Mouse (Mus musculus) neural tube, embryonic 11.5 days (tissue): Measurements from ENCODE around the gene Akr1e1. TPM values are rescaled to one million over a fixed set of nuclear protein-coding genes. Genes with fewer than 3 reads are reported as not detected.
"Not testable (repeated sequence)": the region's sequence is repeated elsewhere in the genome, so short reads cannot be mapped to it uniquely, and the experiment has no call there.

ENCODE experiments used
- ATAC-seq: fragments of 200-750 bp; cut with Nextera tagmentation; 2 replicates; pipeline ENCODE4 v1.8.0; 2017; ENCODE audit warnings: moderate number of reproducible peaks, mild to moderate bottlenecking, moderate TSS enrichment, moderate library complexity; ENCODE audit not compliant: insufficient read depth, low FRiP score, low TSS enrichment
- DNase-seq: peaks from one replicate; pipeline ENCODE4 v3.0.0-alpha.2; 2015; ENCODE audit warnings: low spot score
- H3K27ac ChIP-seq: fragments of 300-500 bp; sonication (generic); 2 replicates; pipeline ENCODE4 v1.5.1; 2014; ENCODE audit warnings: low read depth, mild to moderate bottlenecking, low read length
- H3K27me3 ChIP-seq: fragments of 300-500 bp; sonication (generic); 2 replicates; pipeline ENCODE4 v1.6.1; 2014; ENCODE audit warnings: mild to moderate bottlenecking, low read length, mixed read lengths; ENCODE audit not compliant: control insufficient read depth, insufficient read depth
- H3K36me3 ChIP-seq: fragments of 300-500 bp; sonication (generic); 2 replicates; pipeline ENCODE4 v1.6.1; 2014; ENCODE audit warnings: mild to moderate bottlenecking, low read length, moderate library complexity, mixed read lengths; ENCODE audit not compliant: control insufficient read depth, insufficient read depth
- H3K4me1 ChIP-seq: fragments of 300-500 bp; sonication (generic); 2 replicates; pipeline ENCODE4 v1.6.1; 2014; ENCODE audit warnings: low read length, mixed read lengths; ENCODE audit not compliant: control insufficient read depth, insufficient read depth
- H3K4me2 ChIP-seq: fragments of 300-500 bp; sonication (generic); 2 replicates; pipeline ENCODE4 v1.6.1; 2014; ENCODE audit warnings: low read depth, mild to moderate bottlenecking, moderate library complexity
- H3K4me3 ChIP-seq: fragments of 300-500 bp; sonication (generic); 2 replicates; pipeline ENCODE4 v1.5.1; 2014; ENCODE audit warnings: low read depth, low read length
- H3K9ac ChIP-seq: fragments of 300-500 bp; sonication (generic); 2 replicates; pipeline ENCODE4 v1.6.1; 2014; ENCODE audit warnings: mild to moderate bottlenecking, low read length
- H3K9me3 ChIP-seq: fragments of 300-500 bp; sonication (generic); 2 replicates; pipeline ENCODE4 v1.6.1; 2016; ENCODE audit warnings: low read length; ENCODE audit not compliant: control insufficient read depth
- WGBS: fragments of 180-500 bp; shearing (Covaris S2); extraction: QIAGEN DNeasy Blood & Tissue Kit; methylation state at CpG from one replicate; pipeline ENCODE4 v1.1.7; 2014; 5-methylcytosine and 5-hydroxymethylcytosine counted together
- polyA plus RNA-seq: library from polyadenylated mRNA; unstranded; fragments of >200 nt; fragmentation: Nextera tagmentation; extraction: Ambion mirVana; gene quantifications from 2 replicates; pipeline ENCODE4 v1.2.1, GENCODE M21; 2014

Gene Akr1e1
- polyA plus RNA-seq = 49.9 and 51.1 TPM in 2 replicates

DNA sequence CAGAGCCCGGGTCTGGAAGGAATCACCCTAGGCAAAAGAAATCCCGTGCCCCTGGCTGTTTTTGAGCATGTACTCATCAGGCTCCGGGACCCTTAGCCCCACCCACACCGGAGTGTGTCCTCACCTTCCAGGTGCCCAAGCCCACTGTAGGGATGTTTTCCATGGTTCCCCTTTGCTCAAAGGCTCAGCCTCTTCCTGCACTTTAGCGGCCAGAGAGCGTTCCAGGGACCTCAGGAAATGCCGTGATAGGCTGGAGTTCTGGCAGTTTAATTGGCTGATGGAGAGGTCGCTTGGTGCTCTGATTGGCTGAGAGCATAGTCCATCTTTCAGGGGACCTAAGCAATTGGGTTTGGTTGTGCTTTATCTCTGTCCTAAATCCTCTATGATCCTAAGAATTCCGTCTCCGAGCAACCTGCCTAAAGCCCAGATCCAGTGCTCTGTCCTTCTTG is at the start of gene Akr1e1:
TSS of gene Akr1e1 (minus strand) at position 214 of the 449 bp plus-strand sequence.
- Histone ChIP-seq H3K27me3 (no peaks in the 10 kb centered on the region), H3K9ac (peak within 1 kb of the TSS; percentile 73), H3K4me3 (peak within 1 kb of the TSS; percentile 53), H3K4me2 (peak within 1 kb of the TSS; percentile 58), H3K36me3 (no peaks in the 10 kb centered on the region), H3K9me3 (no peaks in the 10 kb centered on the region), H3K27ac (no peak within 1 kb of the TSS), H3K4me1 (no peaks in the 10 kb centered on the region)
- ATAC-seq (peak; percentile 100), DNase-seq (peak; percentile 87)
- 4% methylated on average over 10 of the region's 10 CpGs for WGBS

DNA sequence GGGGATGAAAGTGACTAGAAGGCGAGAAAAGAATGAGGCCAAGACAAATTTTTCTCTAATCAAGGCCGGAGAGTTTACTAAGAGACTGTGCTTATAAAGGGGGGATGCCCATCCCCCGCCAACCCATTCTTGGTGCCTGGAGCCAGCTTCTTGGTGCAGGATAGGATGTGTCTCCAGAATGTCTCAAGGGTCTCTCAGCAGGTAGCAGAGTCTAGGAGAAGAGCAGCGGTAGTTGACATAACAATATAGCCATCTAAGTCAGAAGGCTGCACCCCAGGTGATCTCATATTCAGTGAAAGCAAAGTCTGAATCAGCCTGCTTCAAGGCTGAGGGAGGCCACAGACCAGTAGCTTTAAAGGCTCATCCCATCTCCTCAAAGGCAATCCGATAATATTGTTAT is 49.4 kb upstream of the Akr1e1 start:
- Histone ChIP-seq H3K27me3 (no peaks in the 10 kb centered on the region), H3K9me3 (no peaks in the 10 kb centered on the region), H3K9ac (no peak overlapping the region), H3K27ac (no peak overlapping the region), H3K4me2 (no peak overlapping the region), H3K4me3 (no peak overlapping the region), H3K4me1 (no peaks in the 10 kb centered on the region), H3K36me3 (no peaks in the 10 kb centered on the region)
- no peak for DNase-seq
- no peak for ATAC-seq
- WGBS = 83% methylated on average over 5 of the region's 5 CpGs

- Histone ChIP-seq H3K4me2 (no peak overlapping the region), H3K9me3 (no peaks in the 10 kb centered on the region), H3K4me1 (no peaks in the 10 kb centered on the region), H3K36me3 (no peaks in the 10 kb centered on the region), H3K4me3 (no peak overlapping the region), H3K27ac (no peak overlapping the region), H3K9ac (no peak overlapping the region), H3K27me3 (no peaks in the 10 kb centered on the region)
- 89% methylated on average over 16 of the region's 16 CpGs for WGBS
- ATAC-seq (no peak), DNase-seq (no peak)
Observed at GRCm38 (mm10) chr13:4656277-4657146, 47.5 kb upstream of the Akr1e1 start.

DNA sequence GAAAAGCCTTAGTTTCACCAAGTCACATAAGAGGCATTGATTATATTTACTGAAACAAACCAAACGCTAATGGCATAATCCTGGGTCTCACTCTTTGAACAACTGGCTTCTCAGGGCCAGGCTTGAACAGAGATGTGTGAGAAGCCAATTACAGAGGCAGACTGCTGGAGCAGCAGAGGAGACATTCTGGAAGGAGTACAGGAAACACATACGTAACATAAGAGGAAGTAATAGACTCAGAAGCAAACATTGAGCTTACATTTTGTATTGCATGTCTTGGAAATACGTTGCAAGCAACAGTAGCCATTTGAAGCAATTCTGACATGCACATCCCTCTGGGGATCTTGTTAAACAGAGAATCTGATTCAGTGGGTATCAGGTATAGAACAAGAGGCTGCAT is 41.2 kb upstream of the Akr1e1 start:
- no peak overlapping the region for H3K27ac ChIP-seq
- no peak overlapping the region for H3K4me2 ChIP-seq
- no peaks in the 10 kb centered on the region for H3K9me3 ChIP-seq
- ATAC-seq = no peak
- 86% methylated on average over 3 of the region's 3 CpGs for WGBS
- no peak for DNase-seq
- H3K9ac ChIP-seq = no peak overlapping the region
- no peaks in the 10 kb centered on the region for H3K36me3 ChIP-seq
- no peaks in the 10 kb centered on the region for H3K27me3 ChIP-seq
- H3K4me1 ChIP-seq = no peaks in the 10 kb centered on the region
- no peak overlapping the region for H3K4me3 ChIP-seq

DNA sequence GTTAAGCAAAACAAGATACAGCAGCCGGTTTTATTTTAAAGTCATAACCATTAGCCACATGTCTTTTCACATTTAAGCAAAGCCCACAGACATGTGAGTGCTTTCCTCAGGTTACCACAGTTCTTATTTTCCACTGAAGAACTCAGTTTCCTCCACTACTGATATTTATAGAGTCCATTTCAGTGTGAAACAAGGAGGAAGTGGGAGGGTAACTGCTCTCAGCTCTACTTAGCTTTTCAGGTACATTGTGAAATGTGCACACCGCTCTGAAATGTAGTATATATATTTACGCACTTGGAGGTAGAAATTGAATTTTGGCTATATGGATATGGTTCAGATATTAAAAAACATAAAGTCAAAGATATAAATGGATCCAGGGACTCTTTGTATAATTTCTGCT is 36.3 kb upstream of the Akr1e1 start:
- Histone ChIP-seq H3K4me2 (no peak overlapping the region), H3K36me3 (no peaks in the 10 kb centered on the region), H3K9ac (no peak overlapping the region), H3K9me3 (no peaks in the 10 kb centered on the region), H3K27ac (no peak overlapping the region), H3K4me1 (no peaks in the 10 kb centered on the region), H3K4me3 (no peak overlapping the region), H3K27me3 (no peaks in the 10 kb centered on the region)
- 87% methylated on average over 3 of the region's 3 CpGs for WGBS
- no peak for DNase-seq
- no peak for ATAC-seq

- H3K27me3 ChIP-seq = no peaks in the 10 kb centered on the region
- no peak for ATAC-seq
- H3K9me3 ChIP-seq = no peaks in the 10 kb centered on the region
- H3K4me3 ChIP-seq = no peak overlapping the region
- no peak overlapping the region for H3K27ac ChIP-seq
- H3K4me2 ChIP-seq = no peak overlapping the region
- no peak for DNase-seq
- no peaks in the 10 kb centered on the region for H3K4me1 ChIP-seq
- H3K36me3 ChIP-seq = no peaks in the 10 kb centered on the region
- no peak overlapping the region for H3K9ac ChIP-seq
Observed at GRCm38 (mm10) chr13:4610902-4611301, 1.9 kb upstream of the Akr1e1 start.

DNA sequence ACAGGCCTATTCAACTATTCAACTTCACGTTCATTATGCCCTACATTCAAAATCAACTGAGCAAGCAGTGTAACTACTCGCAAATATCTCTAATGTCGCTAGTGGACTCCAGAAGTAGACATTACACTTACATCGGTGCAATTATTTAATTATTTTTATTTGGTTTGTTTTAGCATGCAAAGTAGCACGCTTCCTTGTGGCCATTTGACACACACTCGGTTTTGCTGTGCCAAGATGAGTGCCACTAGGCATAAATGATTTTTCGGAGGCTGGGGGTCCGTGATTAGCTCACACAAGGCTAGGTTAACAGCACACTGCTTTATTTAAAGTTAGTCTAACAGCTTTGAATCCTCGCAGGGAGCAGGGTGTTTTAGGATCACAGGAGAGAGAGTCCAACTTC is 444 bp downstream of the Akr1e1 start:
- ATAC-seq (peak; percentile 2), DNase-seq (no peak)
- no peaks in the 10 kb centered on the region for H3K9me3 ChIP-seq
- H3K9ac ChIP-seq = peak overlapping the region; percentile 73
- H3K27ac ChIP-seq = no peak overlapping the region
- peak overlapping the region; percentile 58 for H3K4me2 ChIP-seq
- H3K36me3 ChIP-seq = no peaks in the 10 kb centered on the region
- peak overlapping the region; percentile 53 for H3K4me3 ChIP-seq
- WGBS = 33% methylated on average over 9 of the region's 9 CpGs
- H3K27me3 ChIP-seq = no peaks in the 10 kb centered on the region
- H3K4me1 ChIP-seq = no peaks in the 10 kb centered on the region

DNA sequence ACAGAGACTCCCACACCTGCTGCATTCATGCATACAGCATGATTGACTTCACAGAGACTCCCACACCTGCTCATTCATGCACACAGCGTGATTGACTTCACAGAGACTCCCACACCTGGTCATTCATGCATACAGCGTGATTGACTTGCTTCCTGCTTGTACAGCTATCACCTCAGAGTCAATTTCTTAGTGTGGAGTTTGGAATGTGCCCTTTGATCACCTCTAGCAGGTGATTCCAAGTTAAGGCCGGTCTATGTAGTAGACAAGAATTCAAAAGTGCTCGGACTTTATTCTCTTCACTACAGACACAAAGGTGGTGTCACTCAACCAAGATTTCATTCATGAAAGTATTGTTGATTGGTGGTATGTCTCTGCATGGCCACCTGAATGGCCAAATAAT is 2.2 kb downstream of the Akr1e1 start:
- Histone ChIP-seq H3K4me1 (no peaks in the 10 kb centered on the region), H3K4me3 (no peak overlapping the region), H3K9me3 (no peaks in the 10 kb centered on the region), H3K27me3 (no peaks in the 10 kb centered on the region), H3K9ac (no peak overlapping the region), H3K36me3 (no peaks in the 10 kb centered on the region), H3K4me2 (no peak overlapping the region), H3K27ac (no peak overlapping the region)
- 91% methylated on average over 4 of the region's 4 CpGs for WGBS
- ATAC-seq (no peak), DNase-seq (no peak)

GRCm38 (mm10) chr13:4603431-4603830 is 5.5 kb downstream of the Akr1e1 start:
- not testable (repeated sequence) for H3K9ac ChIP-seq, H3K4me3 ChIP-seq, H3K4me1 ChIP-seq, H3K36me3 ChIP-seq, H3K4me2 ChIP-seq, H3K9me3 ChIP-seq, H3K27me3 ChIP-seq, DNase-seq, H3K27ac ChIP-seq, ATAC-seq
- 77% methylated on average over 3 of the region's 3 CpGs for WGBS
